Mouse (Mus musculus) cerebellum, adult 2 months (tissue): ENCODE results near the gene Abcf1.

ENCODE experiments used
- CTCF ChIP-seq: fragments of 200-500 bp; IDR thresholded peaks from 2 replicates; pipeline ENCODE4 v1.5.1; 2011; ENCODE audit warnings: low read depth, mild to moderate bottlenecking, control low read depth, low read length, moderate library complexity, borderline replicate concordance; ENCODE audit not compliant: insufficient read depth
- POLR2A ChIP-seq: fragments of 200-500 bp; IDR thresholded peaks from 2 replicates; pipeline ENCODE4 v1.6.1; 2011; ENCODE audit warnings: low read length, control low read depth, borderline replicate concordance; ENCODE audit not compliant: insufficient read depth

GRCm38 (mm10) chr17:35998545-35999305 lies 29.2 kb upstream of the Abcf1 start:
- no peak for TF ChIP-seq CTCF
- TF ChIP-seq POLR2A, result no peak
